12 mouse cellular contexts compared by ENCODE assay signal in genomic region chr3:97100784-97101641, GRCm38 (mm10). TPM values are rescaled to one million over a fixed set of nuclear protein-coding genes. Genes with fewer than 3 reads are reported as not detected.
A peak's percentile ranks its signal among the peaks of the same experiment; 100 is the strongest.
DNase-seq lines count a peak whose midpoint lies in the region; ATAC-seq lines count a peak whose summit lies in the region.
"Had no signal": no experiment of that assay in that cellular context is flagged by ENCODE, and none has a peak within 500 bp of the region (broad histone marks: within the 10 kb centered on the region; RNA-seq: fewer than 3 reads in every experiment).

No protein-coding gene starts in this region.

- H3K4me1 ChIP-seq in kidney, embryonic 14.5 days (ENCODE audit: control insufficient read depth, insufficient read depth, low read length) = no peaks in the 10 kb centered on the region
- H3K4me1 ChIP-seq in heart, embryonic 14.5 days (ENCODE audit: control insufficient read depth in 2 of 2, insufficient read depth in 2 of 2, low read length in 2 of 2) = peaks cover 7 to 16% of the 10 kb centered on the region in 2 experiments
- H3K4me1 ChIP-seq: limb, embryonic 15.5 days had no signal

- no peaks in the 10 kb centered on the region for H3K9me3 ChIP-seq in kidney, embryonic 14.5 days (ENCODE audit: control insufficient read depth, low read length)
- no peaks in the 10 kb centered on the region for H3K9me3 ChIP-seq in heart, embryonic 14.5 days (ENCODE audit: control insufficient read depth, low read length)
- H3K9me3 ChIP-seq: limb, embryonic 15.5 days had no signal

- H3K4me3 ChIP-seq in kidney, embryonic 14.5 days (ENCODE audit: low read length) = no peak overlapping the region
- no peak overlapping the region for H3K4me3 ChIP-seq in heart, embryonic 14.5 days (ENCODE audit: control insufficient read depth in 1 of 2, insufficient read depth in 1 of 2, low read depth in 1 of 2, low read length in 2 of 2)
- H3K4me3 ChIP-seq: limb, embryonic 15.5 days; myocyte had no signal

- WGBS in kidney, embryonic 14.5 days = 67% methylated on average over 10 of the region's 10 CpGs
- 38% methylated on average over 10 of the region's 10 CpGs for WGBS in heart, embryonic 14.5 days

- H3K36me3 ChIP-seq in kidney, embryonic 14.5 days (ENCODE audit: control insufficient read depth, insufficient read depth, low read length) = no peaks in the 10 kb centered on the region
- no peaks in the 10 kb centered on the region for H3K36me3 ChIP-seq in heart, embryonic 14.5 days (ENCODE audit: control insufficient read depth, insufficient read depth, low read length)
- H3K36me3 ChIP-seq: limb, embryonic 15.5 days had no signal

- no peak overlapping the region for H3K4me2 ChIP-seq in kidney, embryonic 14.5 days (replicated peaks; ENCODE audit: low read depth, low read length)
- H3K4me2 ChIP-seq in heart, embryonic 14.5 days (ENCODE audit: low read length) = 0 out of 2 replicates have a peak overlapping the region, but pooled peaks have one; percentile 14
- H3K4me2 ChIP-seq: limb, embryonic 15.5 days had no signal

- intact Hi-C loops in left cerebral cortex, postnatal 10 days (cut with DNase I) = no loop called here

- H3K27ac ChIP-seq in kidney, embryonic 14.5 days (ENCODE audit: low read depth, low read length) = no peak overlapping the region
- H3K27ac ChIP-seq in heart, embryonic 14.5 days (replicated peaks in 1 of 2; ENCODE audit: control insufficient read depth in 1 of 2, insufficient read depth in 1 of 2, low read depth in 2 of 2, low read length in 2 of 2) = peak overlapping the region; percentile 50 to 54
- H3K27ac ChIP-seq: kidney, postnatal 0 days; limb, embryonic 15.5 days had no signal

- DNase-seq in kidney, adult 18-20 months = peak; percentile 44
- DNase-seq in NIH3T3 (ENCODE audit: low read depth) = peak; percentile 4
- peak; percentile 8 for DNase-seq in lung, postnatal 14 days
- DNase-seq in layer of hippocampus, adult 8-10 months (ENCODE audit: low spot score in 2 of 2) = no peak
- DNase-seq in left cerebral cortex, postnatal 10 days (ENCODE audit: extremely low spot score in 1 of 2, low spot score in 2 of 2) = no peak
- DNase-seq: thymus, postnatal 36 days had no signal

- no peak overlapping the region for H3K9ac ChIP-seq in kidney, embryonic 14.5 days (ENCODE audit: low read depth, low read length)
- no peak overlapping the region for H3K9ac ChIP-seq in heart, embryonic 14.5 days (ENCODE audit: low read length)
- H3K9ac ChIP-seq: limb, embryonic 15.5 days had no signal

- no peaks in the 10 kb centered on the region for H3K27me3 ChIP-seq in kidney, embryonic 14.5 days (ENCODE audit: control insufficient read depth, insufficient read depth, low read length)
- no peaks in the 10 kb centered on the region for H3K27me3 ChIP-seq in heart, embryonic 14.5 days (ENCODE audit: control insufficient read depth, insufficient read depth, low read length)
- H3K27me3 ChIP-seq: limb, embryonic 15.5 days had no signal

- ATAC-seq in kidney, embryonic 14.5 days (ENCODE audit: low FRiP score, low TSS enrichment) = no peak
- ATAC-seq in heart, embryonic 14.5 days (ENCODE audit: insufficient number of reproducible peaks, insufficient read depth, low FRiP score, low read depth) = no peak
- no peak for ATAC-seq in erythroblast, adult 5-6 weeks (replicated peaks; ENCODE audit: low FRiP score, poor library complexity, severe bottlenecking)

RNA-seq across cellular contexts. Expression of gene Acp6, which starts 57.6 kb away (rescaled TPM):
- 33.1 and 42.1 TPM in 2 replicates for polyA plus RNA-seq in kidney, embryonic 14.5 days (2014; fragmentation: Nextera tagmentation; extraction: Ambion mirVana)
- polyA plus RNA-seq in heart, embryonic 14.5 days (2014; fragmentation: Nextera tagmentation; extraction: Ambion mirVana) = 53.1 and 61.3 TPM in 2 replicates
- total RNA-seq in layer of hippocampus, adult 8-10 months (2022) = 10 to 100 TPM; 31.7 to 40.8 (median 37.7) TPM
- total RNA-seq in left cerebral cortex, postnatal 10 days (2021) = 10 to 100 TPM; 14.2 to 17.8 TPM
- total RNA-seq in erythroblast, adult 5-6 weeks (2015; ENCODE audit: low replicate concordance) = 2.9 and 9.6 TPM in 2 replicates
- total RNA-seq in erythroblast, adult 5-6 weeks (2017; ENCODE audit: low replicate concordance) = 3.3 and 6.0 TPM in 2 replicates

Comparison
In these comparisons a context has a peak if more than half of its experiments do, and no peak if none do; other contexts are left out.
1. DNase-seq: peak in kidney, adult 18-20 months (single experiment), NIH3T3 (single experiment) and lung, postnatal 14 days (single experiment); none in layer of hippocampus, adult 8-10 months (0 of 2) and left cerebral cortex, postnatal 10 days (0 of 2).